Mouse (Mus musculus) spleen, adult 2 months (tissue): ENCODE results near the gene Pik3cb. TPM values are rescaled to one million over a fixed set of nuclear protein-coding genes. Genes with fewer than 3 reads are reported as not detected.
A peak's percentile ranks its signal among the peaks of the same experiment; 100 is the strongest.

Source experiments
- DNase-seq, 2 experiments: peaks; one replicate each; pipeline versions ENCODE4 v3.0.0 to v3.0.0-alpha.2; 2012 to 2021; ENCODE audit warnings: low spot score in 2 of 2, low read depth in 1 of 2
- H3K27ac ChIP-seq: fragments of 200-500 bp; 2 replicates; pipeline ENCODE4 v1.5.1; 2012; ENCODE audit warnings: low read length, inconsistent platforms; ENCODE audit not compliant: insufficient read depth
- H3K27me3 ChIP-seq: fragments of 200-500 bp; 2 replicates; pipeline ENCODE4 v1.6.1; 2012; ENCODE audit warnings: mild to moderate bottlenecking, moderate library complexity, low read length, inconsistent platforms; ENCODE audit not compliant: control insufficient read depth, insufficient read depth
- H3K36me3 ChIP-seq: fragments of 200-500 bp; 2 replicates; pipeline ENCODE4 v1.6.1; 2012; ENCODE audit warnings: mild to moderate bottlenecking, low read length, inconsistent platforms; ENCODE audit not compliant: control insufficient read depth, insufficient read depth
- H3K4me1 ChIP-seq: fragments of 200-500 bp; 2 replicates; pipeline ENCODE4 v1.6.1; 2011; ENCODE audit warnings: inconsistent platforms; ENCODE audit not compliant: control insufficient read depth, insufficient read depth, insufficient read length
- H3K4me3 ChIP-seq: fragments of 200-500 bp; 2 replicates; pipeline ENCODE4 v1.5.1; 2011; ENCODE audit warnings: mild to moderate bottlenecking, inconsistent platforms; ENCODE audit not compliant: insufficient read depth, insufficient read length; ENCODE audit errors: extremely low read depth
- CTCF ChIP-seq: fragments of 200-500 bp; IDR thresholded peaks from 2 replicates; pipeline ENCODE4 v1.5.1; 2011; ENCODE audit warnings: mild to moderate bottlenecking, inconsistent platforms; ENCODE audit not compliant: insufficient read depth, insufficient read length, insufficient replicate concordance; ENCODE audit errors: extremely low read depth
- POLR2A ChIP-seq: fragments of 200-500 bp; IDR thresholded peaks from 2 replicates; pipeline ENCODE4 v1.6.1; 2011; ENCODE audit warnings: low read depth, low read length, inconsistent platforms
- WGBS: fragments of 180-500 bp; shearing (Covaris S2); methylation state at CpG from one replicate; pipeline ENCODE4 v1.1.7; 2018; 5-methylcytosine and 5-hydroxymethylcytosine counted together
- polyA plus RNA-seq: library from polyadenylated mRNA; depleted of rRNA; stranded (reverse); fragments of >200 nt; gene quantifications from 2 replicates; pipeline ENCODE4 v1.2.3, GENCODE M21; 2012

Pik3cb gene
- polyA plus RNA-seq, 1 experiment, result 2.9 TPM

GRCm38 (mm10) chr9:99109585-99109984 is 30.8 kb downstream of the Pik3cb start:
- Histone ChIP-seq H3K36me3 (no peaks in the 10 kb centered on the region), H3K4me3 (no peak overlapping the region), H3K4me1 (no peaks in the 10 kb centered on the region; the same call in 1 of the 2 replicates), H3K27ac (no peak overlapping the region), H3K27me3 (no peaks in the 10 kb centered on the region)
- TF ChIP-seq CTCF (no peak), POLR2A (no peak)
- DNase-seq, result no peak
- 25% methylated on average over 3 of the region's 3 CpGs for WGBS

GRCm38 (mm10) chr9:99104449-99104848 is 36.0 kb downstream of the Pik3cb start:
- DNase-seq, result no peak
- H3K27ac ChIP-seq, result no peak overlapping the region
- 93% methylated on average over 2 of the region's 2 CpGs for WGBS
- TF ChIP-seq POLR2A (no peak), CTCF (no peak)
- H3K36me3 ChIP-seq, result no peaks in the 10 kb centered on the region
- no peaks in the 10 kb centered on the region for H3K27me3 ChIP-seq
- no peak overlapping the region for H3K4me3 ChIP-seq
- H3K4me1 ChIP-seq, result no peaks in the 10 kb centered on the region; the same call in 1 of the 2 replicates

GRCm38 (mm10) chr9:99103865-99104264 is 36.6 kb downstream of the Pik3cb start:
- WGBS, result 92% methylated on average over 3 of the region's 3 CpGs
- no peak for TF ChIP-seq CTCF
- TF ChIP-seq POLR2A, result no peak

GRCm38 (mm10) chr9:99098482-99099129 is 41.8 kb downstream of the Pik3cb start:
- Histone ChIP-seq H3K36me3 (no peaks in the 10 kb centered on the region), H3K27me3 (no peaks in the 10 kb centered on the region), H3K4me3 (no peak overlapping the region), H3K4me1 (no peaks in the 10 kb centered on the region), H3K27ac (0 out of 2 replicates have a peak overlapping the region, but pooled peaks have one; percentile 20)
- no peak for TF ChIP-seq CTCF
- no peak for TF ChIP-seq POLR2A
- no peak for DNase-seq
- 81% methylated on average over 11 of the region's 11 CpGs for whole genome bisulfite sequencing

More at GRCm38 (mm10) chr9:99103865-99104264, 36.6 kb downstream of the Pik3cb start:
- H3K27me3 ChIP-seq, result no peaks in the 10 kb centered on the region
- H3K4me3 ChIP-seq, result no peak overlapping the region
- H3K4me1 ChIP-seq, result no peaks in the 10 kb centered on the region
- no peaks in the 10 kb centered on the region for H3K36me3 ChIP-seq
- no peak for DNase-seq
- H3K27ac ChIP-seq, result no peak overlapping the region

- Histone ChIP-seq H3K36me3 (no peaks in the 10 kb centered on the region), H3K27ac (no peak overlapping the region), H3K4me3 (no peak overlapping the region), H3K27me3 (no peaks in the 10 kb centered on the region), H3K4me1 (no peaks in the 10 kb centered on the region)
- no peak for DNase-seq
- WGBS, result 68% methylated on average over 1 of the region's 1 CpGs
- TF ChIP-seq POLR2A (no peak), CTCF (no peak)
These were observed 42.8 kb downstream of the Pik3cb start for GRCm38 (mm10) chr9:99097668-99098067.

GRCm38 (mm10) chr9:99095192-99095591 is 45.2 kb downstream of the Pik3cb start:
- DNase-seq, result no peak
- Histone ChIP-seq H3K27me3 (no peaks in the 10 kb centered on the region), H3K4me3 (no peak overlapping the region), H3K4me1 (no peaks in the 10 kb centered on the region), H3K27ac (no peak overlapping the region), H3K36me3 (no peaks in the 10 kb centered on the region)
- WGBS, result 80% methylated on average over 7 of the region's 7 CpGs
- TF ChIP-seq POLR2A, result no peak
- no peak for TF ChIP-seq CTCF

GRCm38 (mm10) chr9:99090546-99090945 is 49.9 kb downstream of the Pik3cb start:
- H3K36me3 ChIP-seq, result no peaks in the 10 kb centered on the region
- DNase-seq, result no peak
- H3K27ac ChIP-seq, result no peak overlapping the region
- no peak overlapping the region for H3K4me3 ChIP-seq
- TF ChIP-seq CTCF (no peak), POLR2A (no peak)
- WGBS, result 51% methylated on average over 4 of the region's 4 CpGs
- H3K4me1 ChIP-seq, result no peaks in the 10 kb centered on the region
- H3K27me3 ChIP-seq, result no peaks in the 10 kb centered on the region

GRCm38 (mm10) chr9:99089904-99090303 is 50.5 kb downstream of the Pik3cb start:
- no peaks in the 10 kb centered on the region for H3K36me3 ChIP-seq
- H3K4me3 ChIP-seq, result no peak overlapping the region
- no peaks in the 10 kb centered on the region for H3K4me1 ChIP-seq
- WGBS, result 18% methylated on average over 4 of the region's 4 CpGs
- TF ChIP-seq CTCF (no peak), POLR2A (no peak)
- H3K27ac ChIP-seq, result no peak overlapping the region
- peak in 1 of 2 experiments; percentile 4 for DNase-seq
- H3K27me3 ChIP-seq, result no peaks in the 10 kb centered on the region
